Mouse (Mus musculus): ENCODE results near the gene Gm43517. TPM values are rescaled to one million over a fixed set of nuclear protein-coding genes. Genes with fewer than 3 reads are reported as not detected.
A peak's percentile ranks its signal among the peaks of the same experiment; 100 is the strongest.

Gene Gm43517
- polyA plus RNA-seq, 1 experiment from 2014 or later = 3.6 TPM

- no peaks in the 10 kb centered on the region for H3K36me3 ChIP-seq (ENCODE audit: control insufficient read depth, insufficient read depth)
- H3K27me3 ChIP-seq (replicated peaks; ENCODE audit: control insufficient read depth, insufficient read depth, low read length) = no peaks in the 10 kb centered on the region
- peaks cover 30% of the 10 kb centered on the region for H3K4me1 ChIP-seq (replicated peaks; ENCODE audit: control insufficient read depth, insufficient read depth, low read length)
- H3K9ac ChIP-seq (replicated peaks; ENCODE audit: low read depth, low read length) = peak overlapping the region; percentile 98
- peak overlapping the region; percentile 58 for H3K4me3 ChIP-seq (replicated peaks; ENCODE audit: low read length)
- ATAC-seq = peak; percentile 27
- peak overlapping the region; percentile 63 for H3K4me2 ChIP-seq (ENCODE audit: low read length)
- H3K9me3 ChIP-seq (ENCODE audit: control insufficient read depth, low read length) = no peaks in the 10 kb centered on the region
- H3K27ac ChIP-seq (ENCODE audit: low read length) = peak overlapping the region; percentile 100
- under 1% methylated on average over 19 of the region's 19 CpGs for WGBS
These were observed 8.5 kb upstream of the Gm43517 start for GRCm38 (mm10) chr12:49376318-49376992.

- peak; percentile 37 for ATAC-seq
- Histone ChIP-seq H3K4me3 (replicated peaks; ENCODE audit: low read length) (peak overlapping the region; percentile 58), H3K9ac (replicated peaks; ENCODE audit: low read depth, low read length) (peak overlapping the region; percentile 98), H3K36me3 (ENCODE audit: control insufficient read depth, insufficient read depth) (no peaks in the 10 kb centered on the region), H3K27ac (ENCODE audit: low read length) (peak overlapping the region; percentile 100), H3K4me2 (ENCODE audit: low read length) (peak overlapping the region; percentile 63), H3K27me3 (replicated peaks; ENCODE audit: control insufficient read depth, insufficient read depth, low read length) (no peaks in the 10 kb centered on the region), H3K4me1 (replicated peaks; ENCODE audit: control insufficient read depth, insufficient read depth, low read length) (peaks cover 29% of the 10 kb centered on the region), H3K9me3 (ENCODE audit: control insufficient read depth, low read length) (no peaks in the 10 kb centered on the region)
- under 1% methylated on average over 15 of the region's 15 CpGs for WGBS
These were observed 7.5 kb upstream of the Gm43517 start for GRCm38 (mm10) chr12:49377281-49377970.

DNA sequence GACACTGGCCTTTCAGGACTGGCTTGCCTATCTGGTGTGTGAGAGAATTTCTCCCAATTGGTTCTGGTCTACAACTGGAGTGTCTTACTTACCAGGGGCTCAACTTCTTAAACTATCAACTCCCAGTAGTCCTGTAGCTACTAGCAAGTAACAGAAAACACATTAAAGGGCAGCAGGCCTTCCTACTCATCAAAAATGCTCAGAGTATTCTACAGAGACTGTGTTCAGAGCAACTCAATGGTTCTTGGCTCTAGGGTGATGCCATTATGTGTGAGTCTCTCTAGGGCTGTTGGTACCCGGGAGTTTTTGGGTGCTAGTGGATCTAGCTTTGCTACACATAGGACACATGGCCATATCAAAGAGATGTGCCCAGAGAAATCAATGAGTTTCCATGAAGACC, 6.1 kb upstream of the Gm43517 start:
- 0% methylated on average over 1 of the region's 1 CpGs for WGBS
- H3K4me2 ChIP-seq (ENCODE audit: low read length) = peak overlapping the region; percentile 63
- peak overlapping the region; percentile 98 for H3K9ac ChIP-seq (replicated peaks; ENCODE audit: low read depth, low read length)
- no peaks in the 10 kb centered on the region for H3K27me3 ChIP-seq (replicated peaks; ENCODE audit: control insufficient read depth, insufficient read depth, low read length)
- peak overlapping the region; percentile 100 for H3K27ac ChIP-seq (ENCODE audit: low read length)
- no peaks in the 10 kb centered on the region for H3K36me3 ChIP-seq (ENCODE audit: control insufficient read depth, insufficient read depth)
- peak overlapping the region; percentile 58 for H3K4me3 ChIP-seq (replicated peaks; ENCODE audit: low read length)
- peaks cover 16% of the 10 kb centered on the region for H3K4me1 ChIP-seq (replicated peaks; ENCODE audit: control insufficient read depth, insufficient read depth, low read length)
- H3K9me3 ChIP-seq (ENCODE audit: control insufficient read depth, low read length) = no peaks in the 10 kb centered on the region
- no peak for ATAC-seq

GRCm38 (mm10) chr12:49379446-49379845, 5.5 kb upstream of the Gm43517 start:
- H3K4me2 ChIP-seq (ENCODE audit: low read length) = peak overlapping the region; percentile 63
- no peaks in the 10 kb centered on the region for H3K27me3 ChIP-seq (replicated peaks; ENCODE audit: control insufficient read depth, insufficient read depth, low read length)
- H3K4me3 ChIP-seq (replicated peaks; ENCODE audit: low read length) = peak overlapping the region; percentile 58
- peaks cover 16% of the 10 kb centered on the region for H3K4me1 ChIP-seq (replicated peaks; ENCODE audit: control insufficient read depth, insufficient read depth, low read length)
- peak overlapping the region; percentile 98 for H3K9ac ChIP-seq (replicated peaks; ENCODE audit: low read depth, low read length)
- WGBS = 3% methylated on average over 11 of the region's 11 CpGs
- H3K27ac ChIP-seq (ENCODE audit: low read length) = peak overlapping the region; percentile 100
- H3K36me3 ChIP-seq (ENCODE audit: control insufficient read depth, insufficient read depth) = no peaks in the 10 kb centered on the region
- no peak for ATAC-seq
- H3K9me3 ChIP-seq (ENCODE audit: control insufficient read depth, low read length) = no peaks in the 10 kb centered on the region

DNA sequence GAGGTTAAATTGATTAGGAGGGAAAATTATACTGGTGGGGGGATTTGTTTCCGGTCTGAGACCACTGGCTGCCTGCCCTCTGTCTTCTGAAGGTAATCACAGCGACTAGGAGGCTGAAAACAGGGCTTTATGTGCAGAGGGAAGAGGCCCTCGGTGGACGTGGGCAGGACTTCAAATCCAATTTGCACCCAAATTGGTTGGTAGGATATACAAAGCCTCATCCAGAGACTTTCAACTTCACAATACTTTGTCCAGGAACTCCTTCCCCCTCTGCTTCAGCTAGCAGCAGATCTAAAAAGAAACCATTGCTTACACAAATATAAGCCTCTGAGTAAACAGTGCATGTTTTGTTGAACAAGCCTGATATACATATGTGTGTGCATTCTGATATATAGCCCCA, 4.5 kb upstream of the Gm43517 start:
- Histone ChIP-seq H3K9ac (replicated peaks; ENCODE audit: low read depth, low read length) (peak overlapping the region; percentile 98), H3K9me3 (ENCODE audit: control insufficient read depth, low read length) (no peaks in the 10 kb centered on the region), H3K36me3 (ENCODE audit: control insufficient read depth, insufficient read depth) (0 out of 2 replicates have a peak, but pooled peaks cover under 1% of the 10 kb centered on the region), H3K4me3 (replicated peaks; ENCODE audit: low read length) (peak overlapping the region; percentile 58), H3K4me1 (replicated peaks; ENCODE audit: control insufficient read depth, insufficient read depth, low read length) (peaks cover 15% of the 10 kb centered on the region), H3K27ac (ENCODE audit: low read length) (peak overlapping the region; percentile 100), H3K27me3 (replicated peaks; ENCODE audit: control insufficient read depth, insufficient read depth, low read length) (no peaks in the 10 kb centered on the region), H3K4me2 (ENCODE audit: low read length) (peak overlapping the region; percentile 63)
- WGBS = 2% methylated on average over 4 of the region's 4 CpGs
- ATAC-seq = no peak

GRCm38 (mm10) chr12:49381031-49381525, 3.9 kb upstream of the Gm43517 start:
- H3K4me3 ChIP-seq (replicated peaks; ENCODE audit: low read length) = peak overlapping the region; percentile 80
- peak overlapping the region; percentile 100 for H3K27ac ChIP-seq (ENCODE audit: low read length)
- no peaks in the 10 kb centered on the region for H3K27me3 ChIP-seq (replicated peaks; ENCODE audit: control insufficient read depth, insufficient read depth, low read length)

GRCm38 (mm10) chr12:49381721-49382365, 3.1 kb upstream of the Gm43517 start:
- Histone ChIP-seq H3K27ac (ENCODE audit: low read length) (peak overlapping the region; percentile 100), H3K4me1 (replicated peaks; ENCODE audit: control insufficient read depth, insufficient read depth, low read length) (peaks cover 10% of the 10 kb centered on the region), H3K4me3 (replicated peaks; ENCODE audit: low read length) (peak overlapping the region; percentile 80), H3K36me3 (ENCODE audit: control insufficient read depth, insufficient read depth) (0 out of 2 replicates have a peak, but pooled peaks cover 2% of the 10 kb centered on the region), H3K4me2 (ENCODE audit: low read length) (peak overlapping the region; percentile 63), H3K27me3 (replicated peaks; ENCODE audit: control insufficient read depth, insufficient read depth, low read length) (no peaks in the 10 kb centered on the region), H3K9ac (replicated peaks; ENCODE audit: low read depth, low read length) (peak overlapping the region; percentile 98), H3K9me3 (ENCODE audit: control insufficient read depth, low read length) (no peaks in the 10 kb centered on the region)
- peak; percentile 39 for ATAC-seq
- under 1% methylated on average over 19 of the region's 19 CpGs for WGBS

More at GRCm38 (mm10) chr12:49381031-49381525, 3.9 kb upstream of the Gm43517 start:
- H3K9me3 ChIP-seq (ENCODE audit: control insufficient read depth, low read length) = no peaks in the 10 kb centered on the region
- H3K36me3 ChIP-seq (ENCODE audit: control insufficient read depth, insufficient read depth) = 0 out of 2 replicates have a peak, but pooled peaks cover 2% of the 10 kb centered on the region
- peaks cover 10% of the 10 kb centered on the region for H3K4me1 ChIP-seq (replicated peaks; ENCODE audit: control insufficient read depth, insufficient read depth, low read length)
- H3K9ac ChIP-seq (replicated peaks; ENCODE audit: low read depth, low read length) = peak overlapping the region; percentile 98
- no peak for ATAC-seq
- H3K4me2 ChIP-seq (ENCODE audit: low read length) = peak overlapping the region; percentile 63
- WGBS = under 1% methylated on average over 4 of the region's 4 CpGs

- under 1% methylated on average over 58 of the region's 61 CpGs for WGBS
These were observed 2.1 kb upstream of the Gm43517 start, which contains the start of gene Foxg1 for GRCm38 (mm10) chr12:49382565-49383520. Gene Foxg1 (plus strand): TSS chr12:49382660.

More at GRCm38 (mm10) chr12:49382565-49383520, 2.1 kb upstream of the Gm43517 start, which contains the start of gene Foxg1:
- Histone ChIP-seq H3K9ac (replicated peaks; ENCODE audit: low read depth, low read length) (peak within 1 kb of the TSS; percentile 98), H3K27me3 (replicated peaks; ENCODE audit: control insufficient read depth, insufficient read depth, low read length) (no peaks in the 10 kb centered on the region), H3K9me3 (ENCODE audit: control insufficient read depth, low read length) (no peaks in the 10 kb centered on the region), H3K36me3 (ENCODE audit: control insufficient read depth, insufficient read depth) (0 out of 2 replicates have a peak, but pooled peaks cover 2% of the 10 kb centered on the region), H3K27ac (ENCODE audit: low read length) (peak within 1 kb of the TSS; percentile 100), H3K4me2 (ENCODE audit: low read length) (peak within 1 kb of the TSS; percentile 63), H3K4me3 (replicated peaks; ENCODE audit: low read length) (peak within 1 kb of the TSS; percentile 80), H3K4me1 (replicated peaks; ENCODE audit: control insufficient read depth, insufficient read depth, low read length) (peaks cover 8% of the 10 kb centered on the region)
- peak; percentile 2 for ATAC-seq

All from forebrain, embryonic 16.5 days (tissue).